Mouse (Mus musculus): ENCODE results near the gene A730015C16Rik. TPM values are rescaled to one million over a fixed set of nuclear protein-coding genes. Genes with fewer than 3 reads are reported as not detected.

A730015C16Rik gene
- 0.59 and 1.4 TPM in 2 replicates for polyA plus RNA-seq (2014; fragmentation: Nextera tagmentation; extraction: Ambion mirVana)

DNA sequence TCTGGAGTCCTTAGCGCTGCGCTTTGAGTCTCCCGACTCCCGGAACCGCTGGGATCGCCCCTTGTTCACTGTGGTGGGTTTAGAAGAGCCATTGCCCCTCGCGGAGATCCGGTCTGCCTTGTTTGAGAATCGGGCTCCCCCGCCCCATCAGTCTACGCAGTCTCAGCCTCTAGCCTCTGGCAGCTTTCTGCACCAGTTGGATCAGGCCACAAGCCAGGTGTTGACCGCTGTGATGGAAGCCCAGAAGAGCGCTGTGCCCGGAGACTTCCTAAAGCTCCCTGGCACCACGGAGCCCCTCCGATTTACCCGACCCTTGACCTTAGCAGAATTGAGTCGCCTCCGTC is at the start of gene A730015C16Rik:
TSS of gene A730015C16Rik (minus strand) at position 115 of the 344 bp plus-strand sequence.
- H3K9me3 ChIP-seq (replicated peaks; ENCODE audit: control insufficient read depth, low read length) = no peaks in the 10 kb centered on the region
- peak within 1 kb of the TSS; percentile 91 for H3K9ac ChIP-seq (ENCODE audit: low read depth, low read length)
- H3K4me2 ChIP-seq = peak within 1 kb of the TSS; percentile 98
- WGBS (ENCODE audit: insufficient replicate concordance) = 7% methylated on average over 20 of the region's 20 CpGs
- H3K27ac ChIP-seq (ENCODE audit: low read depth, low read length) = peak within 1 kb of the TSS; percentile 93
- H3K36me3 ChIP-seq (ENCODE audit: control insufficient read depth, insufficient read depth, low read length) = 0 out of 2 replicates have a peak, but pooled peaks cover 5% of the 10 kb centered on the region
- no peak for ATAC-seq (replicated peaks; ENCODE audit: insufficient number of reproducible peaks, low FRiP score, low TSS enrichment)
- H3K4me3 ChIP-seq (ENCODE audit: low read depth, low read length) = peak within 1 kb of the TSS; percentile 94
- peaks cover 8% of the 10 kb centered on the region; the same call in 1 of the 2 replicates for H3K4me1 ChIP-seq (ENCODE audit: control insufficient read depth, insufficient read depth, low read length)
- H3K27me3 ChIP-seq (ENCODE audit: control insufficient read depth, insufficient read depth, low read length) = no peaks in the 10 kb centered on the region

GRCm38 (mm10) chr4:108890876-108891275 is 42.5 kb upstream of the A730015C16Rik start:
- Histone ChIP-seq H3K4me3 (ENCODE audit: low read depth, low read length) (no peak overlapping the region), H3K27me3 (ENCODE audit: control insufficient read depth, insufficient read depth, low read length) (no peaks in the 10 kb centered on the region), H3K9ac (ENCODE audit: low read depth, low read length) (no peak overlapping the region), H3K36me3 (ENCODE audit: control insufficient read depth, insufficient read depth, low read length) (no peaks in the 10 kb centered on the region), H3K4me2 (no peak overlapping the region), H3K4me1 (ENCODE audit: control insufficient read depth, insufficient read depth, low read length) (no peaks in the 10 kb centered on the region), H3K27ac (ENCODE audit: low read depth, low read length) (no peak overlapping the region), H3K9me3 (replicated peaks; ENCODE audit: control insufficient read depth, low read length) (no peaks in the 10 kb centered on the region)
- 76% methylated on average over 6 of the region's 6 CpGs for WGBS (ENCODE audit: insufficient replicate concordance)
- ATAC-seq (replicated peaks; ENCODE audit: insufficient number of reproducible peaks, low FRiP score, low TSS enrichment) = no peak

DNA sequence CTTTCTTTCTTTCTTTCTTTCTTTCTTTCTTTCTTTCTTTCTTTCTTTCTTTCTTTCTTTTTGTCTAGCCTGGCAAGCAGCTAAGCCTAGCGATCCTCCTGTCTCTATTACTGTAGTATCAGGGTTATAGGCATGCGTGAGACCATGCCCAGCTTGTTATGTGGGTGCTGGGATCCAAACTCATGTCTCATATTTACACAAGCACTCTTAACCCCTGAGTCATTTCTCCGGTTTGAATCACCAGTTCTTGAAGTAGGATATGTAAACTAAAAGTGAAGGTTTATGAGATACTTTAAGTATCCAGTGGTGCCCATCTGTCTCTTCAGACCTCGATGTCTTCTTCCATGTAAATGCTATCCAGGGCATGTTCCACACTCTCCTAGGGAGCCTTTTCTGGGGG is 39.0 kb upstream of the A730015C16Rik start:
- Histone ChIP-seq H3K4me2 (no peak overlapping the region), H3K4me3 (ENCODE audit: low read depth, low read length) (no peak overlapping the region), H3K36me3 (ENCODE audit: control insufficient read depth, insufficient read depth, low read length) (no peaks in the 10 kb centered on the region), H3K27me3 (ENCODE audit: control insufficient read depth, insufficient read depth, low read length) (no peaks in the 10 kb centered on the region), H3K27ac (ENCODE audit: low read depth, low read length) (no peak overlapping the region), H3K9ac (ENCODE audit: low read depth, low read length) (no peak overlapping the region), H3K9me3 (replicated peaks; ENCODE audit: control insufficient read depth, low read length) (no peaks in the 10 kb centered on the region), H3K4me1 (ENCODE audit: control insufficient read depth, insufficient read depth, low read length) (no peaks in the 10 kb centered on the region)
- 83% methylated on average over 4 of the region's 4 CpGs for WGBS (ENCODE audit: insufficient replicate concordance)
- no peak for ATAC-seq (replicated peaks; ENCODE audit: insufficient number of reproducible peaks, low FRiP score, low TSS enrichment)

GRCm38 (mm10) chr4:108883815-108884214 is 35.4 kb upstream of the A730015C16Rik start:
- H3K9ac ChIP-seq (ENCODE audit: low read depth, low read length) = no peak overlapping the region
- no peaks in the 10 kb centered on the region for H3K36me3 ChIP-seq (ENCODE audit: control insufficient read depth, insufficient read depth, low read length)
- H3K4me1 ChIP-seq (ENCODE audit: control insufficient read depth, insufficient read depth, low read length) = no peaks in the 10 kb centered on the region; the same call in 1 of the 2 replicates
- no peak overlapping the region for H3K4me2 ChIP-seq
- ATAC-seq (replicated peaks; ENCODE audit: insufficient number of reproducible peaks, low FRiP score, low TSS enrichment) = no peak
- no peaks in the 10 kb centered on the region for H3K9me3 ChIP-seq (replicated peaks; ENCODE audit: control insufficient read depth, low read length)
- WGBS (ENCODE audit: insufficient replicate concordance) = 41% methylated on average over 13 of the region's 13 CpGs
- H3K27ac ChIP-seq (ENCODE audit: low read depth, low read length) = no peak overlapping the region
- H3K4me3 ChIP-seq (ENCODE audit: low read depth, low read length) = no peak overlapping the region
- no peaks in the 10 kb centered on the region for H3K27me3 ChIP-seq (ENCODE audit: control insufficient read depth, insufficient read depth, low read length)

- under 1% methylated on average over 46 of the region's 46 CpGs for WGBS (ENCODE audit: insufficient replicate concordance)
- ATAC-seq (replicated peaks; ENCODE audit: insufficient number of reproducible peaks, low FRiP score, low TSS enrichment) = peak; percentile 89
- Histone ChIP-seq H3K9me3 (replicated peaks; ENCODE audit: control insufficient read depth, low read length) (no peaks in the 10 kb centered on the region), H3K4me1 (ENCODE audit: control insufficient read depth, insufficient read depth, low read length) (no peaks in the 10 kb centered on the region; the same call in 1 of the 2 replicates), H3K27me3 (ENCODE audit: control insufficient read depth, insufficient read depth, low read length) (peaks cover 11% of the 10 kb centered on the region), H3K9ac (ENCODE audit: low read depth, low read length) (peak within 1 kb of the TSS; percentile 56), H3K36me3 (ENCODE audit: control insufficient read depth, insufficient read depth, low read length) (no peaks in the 10 kb centered on the region), H3K4me2 (peak within 1 kb of the TSS; percentile 97), H3K4me3 (ENCODE audit: low read depth, low read length) (peak within 1 kb of the TSS; percentile 60), H3K27ac (ENCODE audit: low read depth, low read length) (no peak within 1 kb of the TSS)
Observed at GRCm38 (mm10) chr4:108878963-108879822, 30.8 kb upstream of the A730015C16Rik start, which contains the start of gene Rab3b. Gene Rab3b, plus strand, starts transcription at chr4:108879063.

DNA sequence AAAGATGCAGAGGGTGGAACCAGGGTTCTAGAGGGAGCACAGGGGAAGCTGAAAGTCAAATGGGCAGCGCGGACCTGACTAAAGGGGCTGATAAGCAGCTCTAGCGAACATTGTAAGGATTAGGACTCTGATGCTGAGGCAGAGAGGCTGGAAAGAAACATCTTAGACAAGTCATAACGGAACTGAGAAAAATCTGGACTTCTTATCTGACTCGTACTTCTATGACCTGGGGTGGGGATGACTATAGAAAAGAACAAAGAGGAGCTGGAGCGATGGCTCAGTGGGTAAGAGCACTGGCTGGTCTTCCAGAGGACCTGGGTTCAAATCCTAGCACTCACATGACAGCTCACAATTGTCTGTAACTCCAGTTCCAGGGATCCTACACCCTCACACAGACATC is 29.5 kb upstream of the A730015C16Rik start:
- 62% methylated on average over 6 of the region's 6 CpGs for WGBS (ENCODE audit: insufficient replicate concordance)

GRCm38 (mm10) chr4:108873746-108874145 is 25.3 kb upstream of the A730015C16Rik start:
- Histone ChIP-seq H3K27ac (ENCODE audit: low read depth, low read length) (no peak overlapping the region), H3K36me3 (ENCODE audit: control insufficient read depth, insufficient read depth, low read length) (no peaks in the 10 kb centered on the region), H3K4me3 (ENCODE audit: low read depth, low read length) (no peak overlapping the region), H3K9me3 (replicated peaks; ENCODE audit: control insufficient read depth, low read length) (no peaks in the 10 kb centered on the region), H3K9ac (ENCODE audit: low read depth, low read length) (no peak overlapping the region), H3K27me3 (ENCODE audit: control insufficient read depth, insufficient read depth, low read length) (peaks cover 11% of the 10 kb centered on the region), H3K4me1 (ENCODE audit: control insufficient read depth, insufficient read depth, low read length) (no peaks in the 10 kb centered on the region), H3K4me2 (no peak overlapping the region)
- no peak for ATAC-seq (replicated peaks; ENCODE audit: insufficient number of reproducible peaks, low FRiP score, low TSS enrichment)
- 83% methylated on average over 5 of the region's 5 CpGs for WGBS (ENCODE audit: insufficient replicate concordance)

More for the DNA sequence above, 29.5 kb upstream of the A730015C16Rik start:
- Histone ChIP-seq H3K9me3 (replicated peaks; ENCODE audit: control insufficient read depth, low read length) (no peaks in the 10 kb centered on the region), H3K4me1 (ENCODE audit: control insufficient read depth, insufficient read depth, low read length) (no peaks in the 10 kb centered on the region; the same call in 1 of the 2 replicates), H3K4me2 (no peak overlapping the region), H3K27ac (ENCODE audit: low read depth, low read length) (no peak overlapping the region), H3K36me3 (ENCODE audit: control insufficient read depth, insufficient read depth, low read length) (no peaks in the 10 kb centered on the region), H3K9ac (ENCODE audit: low read depth, low read length) (no peak overlapping the region), H3K27me3 (ENCODE audit: control insufficient read depth, insufficient read depth, low read length) (peaks cover 11% of the 10 kb centered on the region), H3K4me3 (ENCODE audit: low read depth, low read length) (no peak overlapping the region)
- ATAC-seq (replicated peaks; ENCODE audit: insufficient number of reproducible peaks, low FRiP score, low TSS enrichment) = no peak

DNA sequence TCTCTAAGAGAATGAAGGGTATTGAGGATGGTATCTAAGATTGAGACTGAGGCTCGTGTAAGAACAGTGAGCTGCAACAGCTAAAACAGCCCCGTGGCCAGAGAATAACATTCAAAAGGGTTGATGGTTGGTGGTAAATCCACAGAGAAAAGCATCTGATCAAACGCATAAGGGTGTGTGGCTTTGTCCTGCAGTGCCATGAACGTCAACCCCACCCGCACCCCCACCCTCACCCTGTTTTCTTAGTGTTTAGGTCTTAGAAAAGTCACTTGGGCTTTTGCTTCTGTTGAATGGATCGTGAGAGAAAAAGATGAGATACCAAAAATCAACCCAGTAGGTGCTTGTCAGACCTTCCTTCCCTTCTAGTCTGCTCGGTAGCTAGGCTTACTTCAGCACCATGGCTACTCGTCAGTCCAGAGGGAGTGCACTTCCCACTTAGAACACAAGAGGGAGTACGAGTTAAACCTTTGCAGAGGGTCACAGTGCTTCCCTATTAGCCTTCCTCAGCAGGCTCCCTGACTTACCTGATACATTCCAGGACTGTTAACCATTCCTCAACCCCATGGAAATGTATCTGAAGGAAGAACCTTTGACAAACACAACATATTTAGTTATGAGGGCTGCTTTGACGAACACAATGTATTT is 21.4 kb upstream of the A730015C16Rik start:
- Histone ChIP-seq H3K4me2 (no peak overlapping the region), H3K9ac (ENCODE audit: low read depth, low read length) (no peak overlapping the region), H3K27me3 (ENCODE audit: control insufficient read depth, insufficient read depth, low read length) (no peaks in the 10 kb centered on the region), H3K36me3 (ENCODE audit: control insufficient read depth, insufficient read depth, low read length) (no peaks in the 10 kb centered on the region), H3K4me1 (ENCODE audit: control insufficient read depth, insufficient read depth, low read length) (no peaks in the 10 kb centered on the region), H3K27ac (ENCODE audit: low read depth, low read length) (no peak overlapping the region), H3K9me3 (replicated peaks; ENCODE audit: control insufficient read depth, low read length) (no peaks in the 10 kb centered on the region), H3K4me3 (ENCODE audit: low read depth, low read length) (no peak overlapping the region)
- ATAC-seq (replicated peaks; ENCODE audit: insufficient number of reproducible peaks, low FRiP score, low TSS enrichment) = no peak
- WGBS (ENCODE audit: insufficient replicate concordance) = 31% methylated on average over 10 of the region's 10 CpGs

All from heart, embryonic 11.5 days (tissue).